Mouse (Mus musculus) forebrain, embryonic 10.5 days (tissue): ENCODE measurements around the gene Srl. TPM values are rescaled to one million over a fixed set of nuclear protein-coding genes. Genes with fewer than 3 reads are reported as not detected.
A peak's percentile ranks its signal among the peaks of the same experiment; 100 is the strongest.

Source experiments
- DNase-seq: peaks from one replicate; pipeline ENCODE4 v3.0.0-alpha.2; 2017; ENCODE audit warnings: low spot score; ENCODE audit errors: extremely low spot score
- H3K27ac ChIP-seq: fragments of 300-500 bp; sonication (generic); 2 replicates; pipeline ENCODE4 v1.5.1; 2016; ENCODE audit warnings: mild to moderate bottlenecking
- H3K27me3 ChIP-seq: fragments of 300-500 bp; sonication (generic); 2 replicates; pipeline ENCODE4 v1.6.1; 2016; ENCODE audit warnings: mild to moderate bottlenecking; ENCODE audit not compliant: poor library complexity, severe bottlenecking
- H3K36me3 ChIP-seq: fragments of 300-500 bp; sonication (generic); replicated peaks from 2 replicates; pipeline ENCODE4 v1.6.1; 2016; ENCODE audit warnings: mild to moderate bottlenecking, moderate library complexity
- H3K4me1 ChIP-seq: fragments of 300-500 bp; sonication (generic); 2 replicates; pipeline ENCODE4 v1.6.1; 2016
- H3K4me3 ChIP-seq: fragments of 300-500 bp; sonication (generic); 2 replicates; pipeline ENCODE4 v1.5.1; 2016; ENCODE audit warnings: mild to moderate bottlenecking, moderate library complexity
- H3K9me3 ChIP-seq: fragments of 300-500 bp; sonication (generic); 2 replicates; pipeline ENCODE4 v1.6.1; 2016; ENCODE audit warnings: mild to moderate bottlenecking, moderate library complexity
- WGBS: fragments of 180-500 bp; shearing (Covaris S2); methylation state at CpG from one replicate; pipeline ENCODE4 v1.1.7; 2016; 5-methylcytosine and 5-hydroxymethylcytosine counted together
- polyA plus RNA-seq: library from polyadenylated mRNA; unstranded; fragments of >200 nt; fragmentation: Nextera tagmentation; extraction: Ambion mirVana; gene quantifications from 2 replicates; pipeline ENCODE4 v1.2.1, GENCODE M21; 2016

Srl gene
- polyA plus RNA-seq, 1 experiment from 2014 or later, result 23.8 TPM

- Histone ChIP-seq H3K27me3 (no peaks in the 10 kb centered on the region), H3K4me3 (no peak overlapping the region), H3K36me3 (no peaks in the 10 kb centered on the region), H3K9me3 (no peaks in the 10 kb centered on the region), H3K27ac (no peak overlapping the region), H3K4me1 (no peaks in the 10 kb centered on the region)
- WGBS, result 92% methylated on average over 3 of the region's 3 CpGs
- no peak for DNase-seq
These were observed 39.9 kb downstream of the Srl start for GRCm38 (mm10) chr16:4501703-4502102.

- no peak for DNase-seq
- no peaks in the 10 kb centered on the region for H3K9me3 ChIP-seq
- H3K4me3 ChIP-seq, result no peak overlapping the region
- H3K27me3 ChIP-seq, result no peaks in the 10 kb centered on the region
- H3K4me1 ChIP-seq, result no peaks in the 10 kb centered on the region
- H3K27ac ChIP-seq, result no peak overlapping the region
- 92% methylated on average over 8 of the region's 8 CpGs for WGBS
- H3K36me3 ChIP-seq, result no peaks in the 10 kb centered on the region
These were observed 40.8 kb downstream of the Srl start for GRCm38 (mm10) chr16:4500598-4501385.

- no peak for DNase-seq
- Histone ChIP-seq H3K4me1 (no peaks in the 10 kb centered on the region; the same call in 1 of the 2 replicates), H3K9me3 (no peaks in the 10 kb centered on the region), H3K36me3 (0 out of 2 replicates have a peak, but pooled peaks cover 3% of the 10 kb centered on the region), H3K27me3 (no peaks in the 10 kb centered on the region), H3K4me3 (no peak overlapping the region), H3K27ac (0 out of 2 replicates have a peak overlapping the region, but pooled peaks have one; percentile 4)
- WGBS, result 83% methylated on average over 8 of the region's 8 CpGs
These were observed 43.6 kb downstream of the Srl start for GRCm38 (mm10) chr16:4497762-4498607.

- H3K9me3 ChIP-seq, result no peaks in the 10 kb centered on the region
- peaks cover 11% of the 10 kb centered on the region; the same call in 1 of the 2 replicates for H3K36me3 ChIP-seq
- WGBS, result 92% methylated on average over 3 of the region's 3 CpGs
- no peak overlapping the region for H3K4me3 ChIP-seq
- H3K4me1 ChIP-seq, result no peaks in the 10 kb centered on the region; the same call in 1 of the 2 replicates
- no peaks in the 10 kb centered on the region for H3K27me3 ChIP-seq
- no peak overlapping the region for H3K27ac ChIP-seq
- DNase-seq, result no peak
These were observed 45.1 kb downstream of the Srl start for GRCm38 (mm10) chr16:4496470-4496869.

- WGBS, result 89% methylated on average over 5 of the region's 5 CpGs
- Histone ChIP-seq H3K9me3 (no peaks in the 10 kb centered on the region), H3K27me3 (no peaks in the 10 kb centered on the region), H3K27ac (no peak overlapping the region), H3K36me3 (peaks cover 12% of the 10 kb centered on the region; the same call in 1 of the 2 replicates), H3K4me3 (no peak overlapping the region), H3K4me1 (no peaks in the 10 kb centered on the region; the same call in 1 of the 2 replicates)
- no peak for DNase-seq
These were observed 45.8 kb downstream of the Srl start for GRCm38 (mm10) chr16:4495861-4496260.

GRCm38 (mm10) chr16:4492777-4493563, 48.6 kb downstream of the Srl start:
- no peaks in the 10 kb centered on the region for H3K27me3 ChIP-seq
- no peak for DNase-seq
- 77% methylated on average over 2 of the region's 2 CpGs for WGBS
- H3K4me1 ChIP-seq, result peaks cover 4% of the 10 kb centered on the region
- H3K4me3 ChIP-seq, result no peak overlapping the region
- no peaks in the 10 kb centered on the region for H3K9me3 ChIP-seq
- H3K36me3 ChIP-seq, result peaks cover 16% of the 10 kb centered on the region; the same call in 1 of the 2 replicates
- H3K27ac ChIP-seq, result no peak overlapping the region

- no peak overlapping the region for H3K27ac ChIP-seq
- peaks cover 4% of the 10 kb centered on the region for H3K4me1 ChIP-seq
- no peaks in the 10 kb centered on the region for H3K27me3 ChIP-seq
- WGBS, result 77% methylated on average over 11 of the region's 11 CpGs
- H3K36me3 ChIP-seq, result peaks cover 30% of the 10 kb centered on the region
- H3K9me3 ChIP-seq, result no peaks in the 10 kb centered on the region
- peak; percentile 78 for DNase-seq
- H3K4me3 ChIP-seq, result no peak overlapping the region
These were observed 52.4 kb downstream of the Srl start for GRCm38 (mm10) chr16:4489114-4489624.

- no peak for DNase-seq
- Histone ChIP-seq H3K27ac (no peak overlapping the region), H3K4me1 (no peaks in the 10 kb centered on the region), H3K27me3 (no peaks in the 10 kb centered on the region), H3K9me3 (no peaks in the 10 kb centered on the region), H3K4me3 (no peak overlapping the region), H3K36me3 (peaks cover 21% of the 10 kb centered on the region)
- 95% methylated on average over 5 of the region's 5 CpGs for WGBS
These were observed 60.9 kb downstream of the Srl start for GRCm38 (mm10) chr16:4480616-4481265.

- Histone ChIP-seq H3K27ac (no peak overlapping the region), H3K4me1 (peaks cover 18% of the 10 kb centered on the region), H3K9me3 (no peaks in the 10 kb centered on the region), H3K36me3 (peaks cover 12% of the 10 kb centered on the region), H3K27me3 (no peaks in the 10 kb centered on the region), H3K4me3 (no peak overlapping the region)
- 88% methylated on average over 10 of the region's 10 CpGs for WGBS
- DNase-seq, result no peak
These were observed 63.9 kb downstream of the Srl start for GRCm38 (mm10) chr16:4477591-4478215.

GRCm38 (mm10) chr16:4474882-4475803, 66.5 kb downstream of the Srl start:
- Histone ChIP-seq H3K36me3 (no peaks in the 10 kb centered on the region), H3K27ac (peak overlapping the region; percentile 84), H3K27me3 (no peaks in the 10 kb centered on the region), H3K4me3 (peak overlapping the region; percentile 54), H3K9me3 (no peaks in the 10 kb centered on the region), H3K4me1 (peaks cover 18% of the 10 kb centered on the region)
- 17% methylated on average over 42 of the region's 42 CpGs for WGBS
- peak; percentile 95 for DNase-seq
